Mouse (Mus musculus): ENCODE measurements around the gene 2610301B20Rik. TPM values are rescaled to one million over a fixed set of nuclear protein-coding genes. Genes with fewer than 3 reads are reported as not detected.

Gene 2610301B20Rik
- polyA plus RNA-seq (2014; fragmentation: Nextera tagmentation; extraction: Ambion mirVana): 26.9 and 29.0 TPM in 2 replicates

GRCm38 (mm10) chr4:10873920-10874665, at the start of gene 2610301B20Rik:
Gene 2610301B20Rik, plus strand, starts transcription at chr4:10874498.
- DNase-seq (ENCODE audit: low spot score) (peak; percentile 99), ATAC-seq (replicated peaks; ENCODE audit: low FRiP score, low TSS enrichment, low read depth) (peak; percentile 91)
- H3K36me3 ChIP-seq (ENCODE audit: control insufficient read depth, insufficient read depth, low read length): peaks cover 3% of the 10 kb centered on the region; the same call in 1 of the 2 replicates
- H3K4me1 ChIP-seq (replicated peaks; ENCODE audit: control insufficient read depth, insufficient read depth, low read length): peaks cover 9% of the 10 kb centered on the region
- H3K9me3 ChIP-seq (ENCODE audit: control insufficient read depth, low read length): no peaks in the 10 kb centered on the region
- peak within 1 kb of the TSS; percentile 68 for H3K4me2 ChIP-seq (ENCODE audit: low read length)
- under 1% methylated on average over 67 of the region's 68 CpGs for WGBS
- H3K27ac ChIP-seq (ENCODE audit: low read depth): peak within 1 kb of the TSS; percentile 99
- H3K9ac ChIP-seq (ENCODE audit: low read length): peak within 1 kb of the TSS; percentile 92
- H3K4me3 ChIP-seq (ENCODE audit: low read depth, low read length): peak within 1 kb of the TSS; percentile 88
- H3K27me3 ChIP-seq (replicated peaks; ENCODE audit: control insufficient read depth, insufficient read depth, low read length): no peaks in the 10 kb centered on the region

GRCm38 (mm10) chr4:10833273-10833672, 41.0 kb upstream of the 2610301B20Rik start:
- Histone ChIP-seq H3K36me3 (ENCODE audit: control insufficient read depth, insufficient read depth, low read length) (no peaks in the 10 kb centered on the region), H3K4me3 (ENCODE audit: low read depth, low read length) (no peak overlapping the region), H3K4me2 (ENCODE audit: low read length) (no peak overlapping the region), H3K4me1 (replicated peaks; ENCODE audit: control insufficient read depth, insufficient read depth, low read length) (no peaks in the 10 kb centered on the region), H3K9me3 (ENCODE audit: control insufficient read depth, low read length) (no peaks in the 10 kb centered on the region), H3K9ac (ENCODE audit: low read length) (no peak overlapping the region), H3K27me3 (replicated peaks; ENCODE audit: control insufficient read depth, insufficient read depth, low read length) (no peaks in the 10 kb centered on the region), H3K27ac (ENCODE audit: low read depth) (no peak overlapping the region)
- ATAC-seq (replicated peaks; ENCODE audit: low FRiP score, low TSS enrichment, low read depth) (no peak), DNase-seq (ENCODE audit: low spot score) (no peak)
- WGBS: 93% methylated on average over 1 of the region's 1 CpGs

- WGBS: 71% methylated on average over 6 of the region's 6 CpGs
- no peak for ATAC-seq (replicated peaks; ENCODE audit: low FRiP score, low TSS enrichment, low read depth)
- Histone ChIP-seq H3K4me1 (replicated peaks; ENCODE audit: control insufficient read depth, insufficient read depth, low read length) (no peaks in the 10 kb centered on the region), H3K4me2 (ENCODE audit: low read length) (no peak overlapping the region), H3K4me3 (ENCODE audit: low read depth, low read length) (no peak overlapping the region), H3K9me3 (ENCODE audit: control insufficient read depth, low read length) (no peaks in the 10 kb centered on the region), H3K27ac (ENCODE audit: low read depth) (no peak overlapping the region), H3K9ac (ENCODE audit: low read length) (no peak overlapping the region), H3K27me3 (replicated peaks; ENCODE audit: control insufficient read depth, insufficient read depth, low read length) (no peaks in the 10 kb centered on the region), H3K36me3 (ENCODE audit: control insufficient read depth, insufficient read depth, low read length) (no peaks in the 10 kb centered on the region)
- no peak for DNase-seq (ENCODE audit: low spot score)
These were observed 38.8 kb upstream of the 2610301B20Rik start for GRCm38 (mm10) chr4:10835252-10836051.

- no peak overlapping the region for H3K27ac ChIP-seq (ENCODE audit: low read depth)
- WGBS: 51% methylated on average over 7 of the region's 7 CpGs
- ATAC-seq (replicated peaks; ENCODE audit: low FRiP score, low TSS enrichment, low read depth): no peak
- H3K27me3 ChIP-seq (replicated peaks; ENCODE audit: control insufficient read depth, insufficient read depth, low read length): no peaks in the 10 kb centered on the region
- H3K4me1 ChIP-seq (replicated peaks; ENCODE audit: control insufficient read depth, insufficient read depth, low read length): no peaks in the 10 kb centered on the region
- DNase-seq (ENCODE audit: low spot score): no peak
- no peak overlapping the region for H3K4me3 ChIP-seq (ENCODE audit: low read depth, low read length)
- no peaks in the 10 kb centered on the region for H3K9me3 ChIP-seq (ENCODE audit: control insufficient read depth, low read length)
- H3K9ac ChIP-seq (ENCODE audit: low read length): no peak overlapping the region
- no peaks in the 10 kb centered on the region for H3K36me3 ChIP-seq (ENCODE audit: control insufficient read depth, insufficient read depth, low read length)
- no peak overlapping the region for H3K4me2 ChIP-seq (ENCODE audit: low read length)
These were observed 28.4 kb upstream of the 2610301B20Rik start for GRCm38 (mm10) chr4:10845848-10846247.

GRCm38 (mm10) chr4:10849812-10850211, 24.5 kb upstream of the 2610301B20Rik start:
- Histone ChIP-seq H3K4me3 (ENCODE audit: low read depth, low read length) (no peak overlapping the region), H3K27ac (ENCODE audit: low read depth) (no peak overlapping the region), H3K4me2 (ENCODE audit: low read length) (no peak overlapping the region), H3K9me3 (ENCODE audit: control insufficient read depth, low read length) (no peaks in the 10 kb centered on the region), H3K4me1 (replicated peaks; ENCODE audit: control insufficient read depth, insufficient read depth, low read length) (no peaks in the 10 kb centered on the region), H3K27me3 (replicated peaks; ENCODE audit: control insufficient read depth, insufficient read depth, low read length) (no peaks in the 10 kb centered on the region), H3K9ac (ENCODE audit: low read length) (no peak overlapping the region), H3K36me3 (ENCODE audit: control insufficient read depth, insufficient read depth, low read length) (no peaks in the 10 kb centered on the region)
- DNase-seq (ENCODE audit: low spot score) (no peak), ATAC-seq (replicated peaks; ENCODE audit: low FRiP score, low TSS enrichment, low read depth) (no peak)
- 78% methylated on average over 7 of the region's 7 CpGs for WGBS

GRCm38 (mm10) chr4:10851013-10851412, 23.3 kb upstream of the 2610301B20Rik start:
- Histone ChIP-seq H3K4me3 (ENCODE audit: low read depth, low read length) (no peak overlapping the region), H3K4me1 (replicated peaks; ENCODE audit: control insufficient read depth, insufficient read depth, low read length) (no peaks in the 10 kb centered on the region), H3K36me3 (ENCODE audit: control insufficient read depth, insufficient read depth, low read length) (no peaks in the 10 kb centered on the region), H3K4me2 (ENCODE audit: low read length) (no peak overlapping the region), H3K27me3 (replicated peaks; ENCODE audit: control insufficient read depth, insufficient read depth, low read length) (no peaks in the 10 kb centered on the region), H3K9ac (ENCODE audit: low read length) (no peak overlapping the region), H3K27ac (ENCODE audit: low read depth) (no peak overlapping the region), H3K9me3 (ENCODE audit: control insufficient read depth, low read length) (no peaks in the 10 kb centered on the region)
- WGBS: 83% methylated on average over 5 of the region's 5 CpGs
- ATAC-seq (replicated peaks; ENCODE audit: low FRiP score, low TSS enrichment, low read depth) (no peak), DNase-seq (ENCODE audit: low spot score) (no peak)

- Histone ChIP-seq H3K4me2 (ENCODE audit: low read length) (no peak overlapping the region), H3K9me3 (ENCODE audit: control insufficient read depth, low read length) (no peaks in the 10 kb centered on the region), H3K27ac (ENCODE audit: low read depth) (no peak overlapping the region), H3K9ac (ENCODE audit: low read length) (no peak overlapping the region), H3K4me3 (ENCODE audit: low read depth, low read length) (no peak overlapping the region), H3K4me1 (replicated peaks; ENCODE audit: control insufficient read depth, insufficient read depth, low read length) (no peaks in the 10 kb centered on the region; the same call in 1 of the 2 replicates), H3K36me3 (ENCODE audit: control insufficient read depth, insufficient read depth, low read length) (no peaks in the 10 kb centered on the region), H3K27me3 (replicated peaks; ENCODE audit: control insufficient read depth, insufficient read depth, low read length) (no peaks in the 10 kb centered on the region)
- DNase-seq (ENCODE audit: low spot score) (no peak), ATAC-seq (replicated peaks; ENCODE audit: low FRiP score, low TSS enrichment, low read depth) (no peak)
These were observed 15.1 kb upstream of the 2610301B20Rik start for GRCm38 (mm10) chr4:10859174-10859573.

- ATAC-seq (replicated peaks; ENCODE audit: low FRiP score, low TSS enrichment, low read depth): peak; percentile 86
- WGBS: 44% methylated on average over 11 of the region's 12 CpGs
- H3K4me1 ChIP-seq (replicated peaks; ENCODE audit: control insufficient read depth, insufficient read depth, low read length): no peaks in the 10 kb centered on the region; the same call in 1 of the 2 replicates
- H3K4me3 ChIP-seq (ENCODE audit: low read depth, low read length): no peak overlapping the region
- H3K9ac ChIP-seq (ENCODE audit: low read length): no peak overlapping the region
- no peak overlapping the region for H3K27ac ChIP-seq (ENCODE audit: low read depth)
- DNase-seq (ENCODE audit: low spot score): no peak
- H3K27me3 ChIP-seq (replicated peaks; ENCODE audit: control insufficient read depth, insufficient read depth, low read length): no peaks in the 10 kb centered on the region
- no peaks in the 10 kb centered on the region for H3K9me3 ChIP-seq (ENCODE audit: control insufficient read depth, low read length)
- H3K4me2 ChIP-seq (ENCODE audit: low read length): no peak overlapping the region
- H3K36me3 ChIP-seq (ENCODE audit: control insufficient read depth, insufficient read depth, low read length): no peaks in the 10 kb centered on the region
These were observed 14.3 kb upstream of the 2610301B20Rik start for GRCm38 (mm10) chr4:10859911-10860581.

Measured in intestine, embryonic 14.5 days (tissue).